Mouse (Mus musculus) lung, postnatal 14 days (tissue): Measurements from ENCODE around the gene Aldh5a1.
"Not testable (repeated sequence)": the region's sequence is repeated elsewhere in the genome, so short reads cannot be mapped to it uniquely, and the experiment has no call there.

ENCODE experiments used
- DNase-seq: peaks from one replicate; pipeline ENCODE4 v3.0.0; 2021

Aldh5a1 gene

GRCm38 (mm10) chr13:24937108-24937838 lies at the start of gene Aldh5a1:
Gene Aldh5a1 (minus strand): TSS chr13:24937661.
- DNase-seq, result peak; percentile 79

GRCm38 (mm10) chr13:24985435-24985834 lies 48.0 kb upstream of the Aldh5a1 start:
- DNase-seq, result no peak

GRCm38 (mm10) chr13:24981031-24981430 lies 43.6 kb upstream of the Aldh5a1 start:
- no peak for DNase-seq

GRCm38 (mm10) chr13:24977820-24978342 lies 40.4 kb upstream of the Aldh5a1 start:
- DNase-seq, result no peak

- DNase-seq, result no peak
Measured at GRCm38 (mm10) chr13:24976384-24976783, 38.9 kb upstream of the Aldh5a1 start.

GRCm38 (mm10) chr13:24971776-24972175 lies 34.3 kb upstream of the Aldh5a1 start:
- not testable (repeated sequence) for DNase-seq

- no peak for DNase-seq
Measured at GRCm38 (mm10) chr13:24965846-24966201, 28.4 kb upstream of the Aldh5a1 start.

- no peak for DNase-seq
Measured at GRCm38 (mm10) chr13:24965130-24965845, 27.8 kb upstream of the Aldh5a1 start.

GRCm38 (mm10) chr13:24962119-24962518 lies 24.7 kb upstream of the Aldh5a1 start:
- DNase-seq, result no peak

GRCm38 (mm10) chr13:24960084-24960483 lies 22.6 kb upstream of the Aldh5a1 start:
- no peak for DNase-seq

GRCm38 (mm10) chr13:24958671-24959070 lies 21.2 kb upstream of the Aldh5a1 start:
- DNase-seq, result no peak

GRCm38 (mm10) chr13:24955500-24955899 lies 18.0 kb upstream of the Aldh5a1 start:
- no peak for DNase-seq

GRCm38 (mm10) chr13:24955091-24955490 lies 17.6 kb upstream of the Aldh5a1 start:
- no peak for DNase-seq

- DNase-seq, result no peak
Measured at GRCm38 (mm10) chr13:24952659-24953058, 15.2 kb upstream of the Aldh5a1 start.

GRCm38 (mm10) chr13:24948870-24949269 lies 11.4 kb upstream of the Aldh5a1 start:
- no peak for DNase-seq

- no peak for DNase-seq
Measured at GRCm38 (mm10) chr13:24947158-24947557, 9.7 kb upstream of the Aldh5a1 start.

GRCm38 (mm10) chr13:24945567-24945966 lies 8.1 kb upstream of the Aldh5a1 start:
- no peak for DNase-seq

GRCm38 (mm10) chr13:24943303-24943702 lies 5.8 kb upstream of the Aldh5a1 start:
- DNase-seq, result no peak

- DNase-seq, result no peak
Measured at GRCm38 (mm10) chr13:24942512-24943282, 5.2 kb upstream of the Aldh5a1 start, which contains the start of gene Gpld1. Gene Gpld1 (plus strand): TSS chr13:24943152.

GRCm38 (mm10) chr13:24939472-24939871 lies 2.0 kb upstream of the Aldh5a1 start:
- DNase-seq, result no peak

GRCm38 (mm10) chr13:24938683-24939082 lies 1.2 kb upstream of the Aldh5a1 start:
- DNase-seq, result peak; percentile 89

GRCm38 (mm10) chr13:24937839-24938166 lies 342 bp upstream of the Aldh5a1 start:
- no peak for DNase-seq

GRCm38 (mm10) chr13:24936772-24937107 lies 721 bp downstream of the Aldh5a1 start:
- no peak for DNase-seq

GRCm38 (mm10) chr13:24933199-24933598 lies 4.3 kb downstream of the Aldh5a1 start:
- DNase-seq, result no peak
